Mouse (Mus musculus) heart, postnatal 0 days (tissue): ENCODE measurements at regions not wholly inside any gene's neighbourhood (a gene's known extent, or its start where the extent isn't known, plus 50 kb on each side); places are given as distances from the start of the nearest gene placed in this dataset.
A peak's percentile ranks its signal among the peaks of the same experiment; 100 is the strongest.

Experiments
- ATAC-seq: fragments of 200-750 bp; cut with Nextera tagmentation; 2 replicates; pipeline ENCODE4 v1.8.0; 2017; ENCODE audit warnings: low read depth, moderate number of reproducible peaks, moderate library complexity; ENCODE audit not compliant: insufficient read depth
- DNase-seq: peaks from one replicate; pipeline ENCODE4 v3.0.0-alpha.2; 2016; ENCODE audit warnings: low spot score
- H3K27ac ChIP-seq: fragments of 300-500 bp; sonication (generic); 2 replicates; pipeline ENCODE4 v1.5.1; 2014; ENCODE audit warnings: low read depth, mild to moderate bottlenecking
- H3K27me3 ChIP-seq: fragments of 300-500 bp; sonication (generic); 2 replicates; pipeline ENCODE4 v1.6.1; 2014; ENCODE audit warnings: low read length, mixed read lengths; ENCODE audit not compliant: control insufficient read depth, insufficient read depth
- H3K36me3 ChIP-seq: fragments of 300-500 bp; sonication (generic); replicated peaks from 2 replicates; pipeline ENCODE4 v1.6.1; 2014; ENCODE audit warnings: low read length, mixed read lengths; ENCODE audit not compliant: control insufficient read depth, insufficient read depth
- H3K4me1 ChIP-seq: fragments of 300-500 bp; sonication (generic); 2 replicates; pipeline ENCODE4 v1.6.1; 2014; ENCODE audit warnings: antibody characterized with exemption; ENCODE audit not compliant: control insufficient read depth, insufficient read depth
- H3K4me2 ChIP-seq: fragments of 300-500 bp; sonication (generic); 2 replicates; pipeline ENCODE4 v1.6.1; 2014; ENCODE audit warnings: low read depth, mild to moderate bottlenecking, low read length, moderate library complexity
- H3K4me3 ChIP-seq: fragments of 300-500 bp; sonication (generic); 2 replicates; pipeline ENCODE4 v1.5.1; 2014; ENCODE audit warnings: low read depth, low read length
- H3K9ac ChIP-seq: fragments of 300-500 bp; sonication (generic); replicated peaks from 2 replicates; pipeline ENCODE4 v1.6.1; 2014; ENCODE audit warnings: low read depth, low read length, mixed read lengths
- H3K9me3 ChIP-seq: fragments of 300-500 bp; sonication (generic); replicated peaks from 2 replicates; pipeline ENCODE4 v1.6.1; 2016; ENCODE audit warnings: low read length; ENCODE audit not compliant: control insufficient read depth
- CTCF ChIP-seq: IDR thresholded peaks from 2 replicates; pipeline ENCODE4 v1.5.1; 2016; ENCODE audit warnings: antibody characterized with exemption, control low read depth, low read depth
- EP300 ChIP-seq: IDR thresholded peaks from 2 replicates; pipeline ENCODE4 v1.6.1; 2016; ENCODE audit warnings: antibody characterized with exemption, low read depth
- WGBS: fragments of 180-500 bp; shearing (Covaris S2); extraction: QIAGEN DNeasy Blood & Tissue Kit; methylation state at CpG from one replicate; pipeline ENCODE4 v1.1.7; 2014; 5-methylcytosine and 5-hydroxymethylcytosine counted together

DNA sequence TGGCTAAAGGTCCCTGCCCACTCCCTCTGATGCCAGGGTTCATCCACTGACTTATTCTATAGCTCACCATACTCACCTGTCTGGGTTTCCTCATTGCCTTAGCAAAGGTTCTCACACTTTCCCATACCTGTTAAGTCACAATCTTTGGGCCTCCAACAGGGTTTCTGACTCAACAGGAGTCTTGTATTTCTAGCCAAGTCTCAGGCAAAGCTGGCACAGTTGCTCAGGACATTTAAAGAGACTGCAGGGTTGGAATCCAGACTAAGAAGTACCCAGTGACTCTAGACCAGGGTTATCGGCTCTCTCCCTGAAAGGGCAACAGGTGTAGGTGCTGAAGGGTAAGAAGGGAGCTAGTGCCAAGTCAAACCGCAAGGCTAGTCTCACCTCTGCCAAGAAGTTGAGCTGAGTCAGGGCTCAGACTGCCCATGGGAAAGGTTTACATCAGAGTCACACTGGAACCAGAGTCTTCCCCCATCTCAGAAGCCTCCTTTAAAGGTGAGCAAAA is 622.4 kb downstream of the Rnf144a start:
- Histone ChIP-seq H3K36me3 (no peaks in the 10 kb centered on the region), H3K9ac (no peak overlapping the region), H3K4me3 (no peak overlapping the region), H3K4me1 (no peaks in the 10 kb centered on the region), H3K27ac (no peak overlapping the region), H3K4me2 (no peak overlapping the region), H3K27me3 (no peaks in the 10 kb centered on the region), H3K9me3 (no peaks in the 10 kb centered on the region)
- no peak for DNase-seq
- WGBS: 71% methylated on average over 2 of the region's 2 CpGs
- no peak for TF ChIP-seq CTCF
- TF ChIP-seq EP300: no peak
- no peak for ATAC-seq

DNA sequence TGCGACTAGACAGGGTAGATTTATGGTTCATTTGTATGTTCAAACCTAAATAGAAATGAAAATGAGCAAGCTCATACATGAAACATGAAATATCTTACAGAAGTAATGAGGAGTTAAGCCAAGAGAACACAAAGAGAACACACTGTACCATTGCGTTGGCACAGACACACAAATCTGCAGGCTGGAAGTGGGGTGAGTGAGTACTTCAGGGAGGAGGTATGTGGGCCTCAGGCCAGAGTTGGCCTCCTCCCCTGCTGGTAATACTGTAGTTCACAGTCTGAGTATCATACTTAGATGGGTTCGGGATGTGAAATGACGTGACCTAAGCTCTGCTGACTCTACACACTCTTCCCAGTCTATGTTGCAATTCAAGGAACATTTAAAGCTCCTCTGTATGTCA is 624.1 kb downstream of the Rnf144a start:
- H3K4me2 ChIP-seq: no peak overlapping the region
- TF ChIP-seq EP300 (no peak), CTCF (no peak)
- no peak for DNase-seq
- no peaks in the 10 kb centered on the region for H3K4me1 ChIP-seq
- ATAC-seq: no peak; the same call in 1 of the 2 replicates
- 59% methylated on average over 4 of the region's 4 CpGs for WGBS
- H3K27ac ChIP-seq: no peak overlapping the region
- H3K9ac ChIP-seq: no peak overlapping the region
- H3K4me3 ChIP-seq: no peak overlapping the region
- no peaks in the 10 kb centered on the region for H3K36me3 ChIP-seq
- no peaks in the 10 kb centered on the region for H3K9me3 ChIP-seq
- H3K27me3 ChIP-seq: no peaks in the 10 kb centered on the region

- ATAC-seq (no peak), DNase-seq (peak; percentile 10)
- WGBS: 57% methylated on average over 18 of the region's 18 CpGs
- no peak overlapping the region for H3K4me3 ChIP-seq
- H3K27me3 ChIP-seq: no peaks in the 10 kb centered on the region
- H3K9me3 ChIP-seq: no peaks in the 10 kb centered on the region
- no peak overlapping the region for H3K27ac ChIP-seq
- TF ChIP-seq CTCF (no peak), EP300 (no peak)
- no peaks in the 10 kb centered on the region for H3K36me3 ChIP-seq
- no peak overlapping the region for H3K4me2 ChIP-seq
- H3K9ac ChIP-seq: no peak overlapping the region
- H3K4me1 ChIP-seq: no peaks in the 10 kb centered on the region
These were observed 629.1 kb downstream of the Rnf144a start for GRCm38 (mm10) chr12:25785646-25786606.

DNA sequence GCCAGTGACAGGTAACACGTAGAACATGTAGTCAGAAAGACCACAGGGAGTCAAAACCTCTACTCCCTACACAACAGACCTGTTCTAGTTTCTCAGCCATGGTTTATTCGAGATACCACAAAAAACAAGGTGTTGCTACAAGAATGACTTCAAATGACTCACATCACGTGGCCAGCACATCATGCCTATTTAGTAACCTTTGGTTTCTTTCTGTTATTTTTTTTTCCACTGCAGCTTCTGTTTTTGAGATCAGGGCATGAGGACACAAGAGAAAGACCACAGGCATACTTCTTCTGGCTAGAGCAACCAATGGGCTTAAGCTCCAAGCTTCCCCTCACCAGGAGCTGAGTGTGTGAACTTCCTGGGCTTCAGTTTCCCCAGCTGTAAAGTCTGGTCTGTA is 630.7 kb downstream of the Rnf144a start:
- TF ChIP-seq EP300: no peak
- no peak for TF ChIP-seq CTCF
- no peak overlapping the region for H3K27ac ChIP-seq
- WGBS: 71% methylated on average over 3 of the region's 3 CpGs

DNA sequence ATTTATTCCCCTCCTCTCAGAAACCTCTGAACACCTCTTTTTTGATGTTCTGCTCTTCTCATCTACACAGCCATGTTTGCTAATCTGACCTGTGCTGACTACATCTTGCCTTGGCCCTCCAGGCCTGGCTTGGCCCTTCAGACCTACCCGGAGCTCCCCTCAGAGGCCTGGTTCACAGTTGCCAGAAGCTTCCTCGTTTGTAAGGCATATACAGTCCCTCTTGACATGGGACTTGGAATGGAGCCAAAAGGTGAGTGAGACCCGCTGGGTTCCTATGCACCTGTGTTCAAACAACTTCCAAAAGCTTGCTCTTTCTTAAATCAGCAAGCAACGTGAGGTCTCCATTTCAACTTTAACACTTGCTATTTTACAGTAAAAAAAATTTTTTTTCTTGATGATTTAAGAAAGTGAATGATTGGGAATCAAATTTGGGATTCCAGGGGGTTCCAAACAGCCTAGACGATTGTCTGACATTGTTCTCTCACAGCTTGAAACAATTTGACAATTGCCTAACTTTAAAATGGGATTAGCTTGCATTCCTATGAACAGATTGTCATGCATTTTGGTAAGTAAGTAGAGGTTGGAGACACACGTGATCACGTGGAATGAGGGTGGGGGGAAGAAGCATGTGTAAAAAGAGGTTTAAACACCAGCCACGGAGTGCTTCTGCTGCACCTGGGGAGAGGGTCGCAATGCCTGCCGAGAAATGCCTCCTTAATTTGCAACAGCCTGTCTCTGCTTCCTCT is 631.9 kb downstream of the Rnf144a start:
- Histone ChIP-seq H3K27ac (no peak overlapping the region), H3K36me3 (no peaks in the 10 kb centered on the region), H3K4me2 (no peak overlapping the region), H3K9ac (no peak overlapping the region), H3K4me3 (no peak overlapping the region), H3K9me3 (no peaks in the 10 kb centered on the region), H3K27me3 (no peaks in the 10 kb centered on the region), H3K4me1 (no peaks in the 10 kb centered on the region)
- ATAC-seq (no peak), DNase-seq (no peak)
- TF ChIP-seq EP300 (no peak), CTCF (no peak)
- WGBS: 60% methylated on average over 10 of the region's 10 CpGs

More for the DNA sequence above, 630.7 kb downstream of the Rnf144a start:
- Histone ChIP-seq H3K36me3 (no peaks in the 10 kb centered on the region), H3K27me3 (no peaks in the 10 kb centered on the region), H3K9ac (no peak overlapping the region), H3K4me3 (no peak overlapping the region), H3K9me3 (no peaks in the 10 kb centered on the region), H3K4me2 (no peak overlapping the region), H3K4me1 (no peaks in the 10 kb centered on the region)
- DNase-seq: no peak
- no peak for ATAC-seq
